Mouse (Mus musculus) C2C12 (cell line): ENCODE measurements around the gene Khnyn.

ENCODE experiments used
- CEBPB ChIP-seq: IDR thresholded peaks from one replicate; pipeline ENCODE4 v1.6.1; 2011; ENCODE audit warnings: low read depth, mild to moderate bottlenecking, control low read depth, moderate library complexity
- CTCF ChIP-seq: IDR thresholded peaks from one replicate; pipeline ENCODE4 v1.5.1; 2011; ENCODE audit not compliant: control insufficient read depth, insufficient read depth, insufficient read length
- FOSL1 ChIP-seq: IDR thresholded peaks from one replicate; pipeline ENCODE4 v1.8.0; 2011; ENCODE audit warnings: mild to moderate bottlenecking, low read length; ENCODE audit not compliant: poor library complexity, insufficient read depth, severe bottlenecking
- MAX ChIP-seq: IDR thresholded peaks from one replicate; pipeline ENCODE4 v1.6.1; 2011; ENCODE audit warnings: mild to moderate bottlenecking, control low read depth
- MYOD1 ChIP-seq: IDR thresholded peaks from one replicate; pipeline ENCODE4 v1.6.1; 2011; ENCODE audit warnings: low read depth; ENCODE audit not compliant: control insufficient read depth, insufficient read length
- MYOG ChIP-seq: IDR thresholded peaks from one replicate; pipeline ENCODE4 v1.6.1; 2011; ENCODE audit not compliant: control insufficient read depth, insufficient read length; ENCODE audit errors: extremely low read depth
- USF1 ChIP-seq: IDR thresholded peaks from one replicate; pipeline ENCODE4 v1.6.1; 2011; ENCODE audit warnings: low read depth, mild to moderate bottlenecking, control low read depth, moderate library complexity

DNA sequence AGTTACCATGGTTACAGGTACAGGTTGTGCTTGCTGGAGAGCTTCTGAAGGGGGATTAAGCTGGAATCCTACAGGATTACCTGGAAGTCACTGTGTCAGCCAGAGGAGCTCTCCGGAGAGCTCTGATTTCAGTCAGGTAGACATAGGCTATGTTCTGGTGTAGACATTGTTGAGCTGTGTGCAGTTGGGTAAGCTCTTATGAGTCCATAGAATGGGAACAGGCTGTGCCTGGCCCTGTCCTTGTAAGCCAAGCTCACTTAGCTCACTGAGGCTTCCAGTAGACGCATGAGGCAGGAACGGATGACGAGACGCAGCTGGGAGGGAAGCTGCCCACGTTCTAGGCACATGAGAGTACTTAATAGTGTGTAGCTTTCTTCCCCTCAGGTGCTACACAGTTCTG lies 22.6 kb upstream of the Khnyn start:
- TF ChIP-seq CTCF (no peak), USF1 (no peak), MYOD1 (no peak), MYOG (no peak), MAX (no peak), CEBPB (no peak), FOSL1 (no peak)
